Mouse (Mus musculus): ENCODE data around the gene Chst15.

Chst15 gene

GRCm38 (mm10) chr7:132263186-132263585, 53.8 kb downstream of the Chst15 start:
- no peak for DNase-seq (ENCODE audit: extremely low spot score)

GRCm38 (mm10) chr7:132262696-132263095, 54.3 kb downstream of the Chst15 start:
- peak; percentile 54 for DNase-seq (ENCODE audit: extremely low spot score)

GRCm38 (mm10) chr7:132261885-132262284, 55.1 kb downstream of the Chst15 start:
- no peak for DNase-seq (ENCODE audit: extremely low spot score)

GRCm38 (mm10) chr7:132260632-132261031, 56.4 kb downstream of the Chst15 start:
- no peak for DNase-seq (ENCODE audit: extremely low spot score)

- no peak for DNase-seq (ENCODE audit: extremely low spot score)
These were observed 58.2 kb downstream of the Chst15 start for GRCm38 (mm10) chr7:132258817-132259216.

GRCm38 (mm10) chr7:132258216-132258615, 58.8 kb downstream of the Chst15 start:
- DNase-seq (ENCODE audit: extremely low spot score) = no peak

GRCm38 (mm10) chr7:132253513-132253912, 63.5 kb downstream of the Chst15 start:
- no peak for DNase-seq (ENCODE audit: extremely low spot score)

- no peak for DNase-seq (ENCODE audit: extremely low spot score)
These were observed 64.0 kb downstream of the Chst15 start for GRCm38 (mm10) chr7:132253078-132253477.

GRCm38 (mm10) chr7:132249563-132250119, 67.4 kb downstream of the Chst15 start:
- DNase-seq (ENCODE audit: extremely low spot score) = no peak

GRCm38 (mm10) chr7:132247567-132247966, 69.5 kb downstream of the Chst15 start:
- peak; percentile 77 for DNase-seq (ENCODE audit: extremely low spot score)

GRCm38 (mm10) chr7:132247091-132247490, 69.9 kb downstream of the Chst15 start:
- DNase-seq (ENCODE audit: extremely low spot score) = no peak

GRCm38 (mm10) chr7:132245730-132246129, 71.3 kb downstream of the Chst15 start:
- DNase-seq (ENCODE audit: extremely low spot score) = no peak

- no peak for DNase-seq (ENCODE audit: extremely low spot score)
These were observed 72.4 kb downstream of the Chst15 start for GRCm38 (mm10) chr7:132244637-132245036.

- DNase-seq (ENCODE audit: extremely low spot score) = no peak
These were observed 73.8 kb downstream of the Chst15 start for GRCm38 (mm10) chr7:132243225-132243624.

GRCm38 (mm10) chr7:132242617-132243141, 74.3 kb downstream of the Chst15 start:
- DNase-seq (ENCODE audit: extremely low spot score) = no peak

GRCm38 (mm10) chr7:132238921-132239320, 78.1 kb downstream of the Chst15 start:
- DNase-seq (ENCODE audit: extremely low spot score) = no peak

- no peak for DNase-seq (ENCODE audit: extremely low spot score)
These were observed 79.8 kb downstream of the Chst15 start for GRCm38 (mm10) chr7:132237191-132237590.

GRCm38 (mm10) chr7:132236789-132237188, 80.2 kb downstream of the Chst15 start:
- no peak for DNase-seq (ENCODE audit: extremely low spot score)

- no peak for DNase-seq (ENCODE audit: extremely low spot score)
These were observed 82.8 kb downstream of the Chst15 start for GRCm38 (mm10) chr7:132234250-132234649.

GRCm38 (mm10) chr7:132233732-132234131, 83.3 kb downstream of the Chst15 start:
- no peak for DNase-seq (ENCODE audit: extremely low spot score)

- peak; percentile 39 for DNase-seq (ENCODE audit: extremely low spot score)
These were observed 84.1 kb downstream of the Chst15 start for GRCm38 (mm10) chr7:132232937-132233336.

GRCm38 (mm10) chr7:132231476-132231875, 85.6 kb downstream of the Chst15 start:
- DNase-seq (ENCODE audit: extremely low spot score) = no peak

- DNase-seq (ENCODE audit: extremely low spot score) = no peak
These were observed 86.1 kb downstream of the Chst15 start for GRCm38 (mm10) chr7:132230961-132231360.

- no peak for DNase-seq (ENCODE audit: extremely low spot score)
These were observed 89.9 kb downstream of the Chst15 start for GRCm38 (mm10) chr7:132227075-132227640.

All from embryo, embryonic 9.5 days (tissue).